Mouse (Mus musculus) liver, postnatal 0 days (tissue): ENCODE results near the gene Prf1.

ENCODE experiments used
- CTCF ChIP-seq: sonication (generic); IDR thresholded peaks from 2 replicates; pipeline ENCODE4 v1.5.1; 2016; ENCODE audit warnings: antibody characterized with exemption, low read depth
- EP300 ChIP-seq: IDR thresholded peaks from 2 replicates; pipeline ENCODE4 v1.6.1; 2016; ENCODE audit warnings: antibody characterized with exemption, low read depth, mild to moderate bottlenecking

GRCm38 (mm10) chr10:61294242-61294641, 3.4 kb upstream of the Prf1 start:
- TF ChIP-seq CTCF = no peak
- no peak for TF ChIP-seq EP300
